Mouse (Mus musculus) intestine, embryonic 16.5 days (tissue): ENCODE results near the gene Lrrn4. TPM values are rescaled to one million over a fixed set of nuclear protein-coding genes. Genes with fewer than 3 reads are reported as not detected.

Experiments used
- ATAC-seq: fragments of 200-750 bp; cut with Nextera tagmentation; 2 replicates; pipeline ENCODE4 v1.8.0; 2017; ENCODE audit warnings: moderate TSS enrichment, moderate library complexity
- H3K27ac ChIP-seq: fragments of 300-500 bp; sonication (generic); 2 replicates; pipeline ENCODE4 v1.5.1; 2014; ENCODE audit warnings: mild to moderate bottlenecking, low read length
- H3K27me3 ChIP-seq: fragments of 300-500 bp; sonication (generic); replicated peaks from 2 replicates; pipeline ENCODE4 v1.6.1; 2014; ENCODE audit warnings: low read length, control low read depth, mixed read lengths; ENCODE audit not compliant: control insufficient read depth, insufficient read depth
- H3K36me3 ChIP-seq: fragments of 300-500 bp; sonication (generic); 2 replicates; pipeline ENCODE4 v1.6.1; 2014; ENCODE audit warnings: low read length, control low read depth; ENCODE audit not compliant: control insufficient read depth, insufficient read depth
- H3K4me1 ChIP-seq: fragments of 300-500 bp; sonication (generic); 2 replicates; pipeline ENCODE4 v1.6.1; 2014; ENCODE audit warnings: low read length, control low read depth, mixed read lengths; ENCODE audit not compliant: control insufficient read depth, insufficient read depth
- H3K4me2 ChIP-seq: fragments of 300-500 bp; sonication (generic); 2 replicates; pipeline ENCODE4 v1.6.1; 2014; ENCODE audit warnings: low read depth, low read length, control low read depth
- H3K4me3 ChIP-seq: fragments of 300-500 bp; sonication (generic); 2 replicates; pipeline ENCODE4 v1.5.1; 2014; ENCODE audit warnings: mild to moderate bottlenecking, low read length
- H3K9ac ChIP-seq: fragments of 300-500 bp; sonication (generic); 2 replicates; pipeline ENCODE4 v1.6.1; 2014; ENCODE audit warnings: low read depth, low read length
- H3K9me3 ChIP-seq: fragments of 300-500 bp; sonication (generic); 2 replicates; pipeline ENCODE4 v1.6.1; 2016; ENCODE audit warnings: low read length, control low read depth; ENCODE audit not compliant: control insufficient read depth
- WGBS: fragments of 180-500 bp; shearing (Covaris S2); extraction: QIAGEN DNeasy Blood & Tissue Kit; methylation state at CpG from one replicate; pipeline ENCODE4 v1.1.7; 2014; 5-methylcytosine and 5-hydroxymethylcytosine counted together
- polyA plus RNA-seq: library from polyadenylated mRNA; unstranded; fragments of >200 nt; fragmentation: Nextera tagmentation; extraction: Ambion mirVana; gene quantifications from 2 replicates; pipeline ENCODE4 v1.2.1, GENCODE M21; 2015

Lrrn4 gene
- polyA plus RNA-seq, 1 experiment from 2014 or later: 7.9 TPM

GRCm38 (mm10) chr2:132860435-132860834 lies 20.3 kb downstream of the Lrrn4 start:
- no peak overlapping the region for H3K4me2 ChIP-seq
- no peak overlapping the region for H3K9ac ChIP-seq
- H3K36me3 ChIP-seq: no peaks in the 10 kb centered on the region
- no peak overlapping the region for H3K4me3 ChIP-seq
- no peak overlapping the region for H3K27ac ChIP-seq
- no peaks in the 10 kb centered on the region for H3K27me3 ChIP-seq
- H3K9me3 ChIP-seq: no peaks in the 10 kb centered on the region
- ATAC-seq: no peak
- H3K4me1 ChIP-seq: no peaks in the 10 kb centered on the region

GRCm38 (mm10) chr2:132856333-132856732 lies 24.4 kb downstream of the Lrrn4 start:
- ATAC-seq: peak; percentile 76
- Histone ChIP-seq H3K27ac (no peak overlapping the region), H3K9me3 (no peaks in the 10 kb centered on the region), H3K4me1 (no peaks in the 10 kb centered on the region), H3K4me2 (no peak overlapping the region), H3K36me3 (no peaks in the 10 kb centered on the region), H3K4me3 (no peak overlapping the region), H3K9ac (no peak overlapping the region), H3K27me3 (no peaks in the 10 kb centered on the region)
- WGBS: 76% methylated on average over 5 of the region's 5 CpGs

GRCm38 (mm10) chr2:132853051-132853450 lies 27.6 kb downstream of the Lrrn4 start:
- H3K4me2 ChIP-seq: no peak overlapping the region
- no peaks in the 10 kb centered on the region for H3K27me3 ChIP-seq
- no peaks in the 10 kb centered on the region for H3K36me3 ChIP-seq
- no peak overlapping the region for H3K9ac ChIP-seq
- H3K4me3 ChIP-seq: no peak overlapping the region
- H3K27ac ChIP-seq: no peak overlapping the region
- H3K4me1 ChIP-seq: peaks cover 4% of the 10 kb centered on the region
- no peaks in the 10 kb centered on the region for H3K9me3 ChIP-seq
- no peak for ATAC-seq
- WGBS: 94% methylated on average over 1 of the region's 1 CpGs

DNA sequence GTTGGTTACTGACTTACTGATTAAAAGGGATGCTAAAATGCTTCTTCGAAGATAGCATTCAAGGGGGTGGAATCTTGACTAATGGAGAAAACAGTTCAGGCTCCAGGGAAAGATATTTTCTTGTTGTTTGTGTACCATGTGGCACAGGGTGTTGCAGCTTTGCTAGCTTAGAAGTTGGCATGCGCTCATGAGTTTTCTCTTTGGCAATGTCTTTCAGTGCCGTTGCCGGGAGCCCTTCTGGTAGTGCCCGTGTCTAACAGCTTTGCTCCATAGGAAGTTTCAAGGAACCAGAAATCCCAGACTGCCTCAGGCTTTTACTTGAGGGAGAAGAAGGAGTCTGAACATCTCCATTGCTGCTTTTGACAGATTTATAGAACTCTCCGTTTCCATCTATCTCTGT lies 31.6 kb downstream of the Lrrn4 start:
- no peaks in the 10 kb centered on the region for H3K27me3 ChIP-seq
- H3K27ac ChIP-seq: no peak overlapping the region
- H3K4me2 ChIP-seq: no peak overlapping the region
- no peak overlapping the region for H3K9ac ChIP-seq
- no peak for ATAC-seq
- H3K9me3 ChIP-seq: no peaks in the 10 kb centered on the region
- no peak overlapping the region for H3K4me3 ChIP-seq
- H3K36me3 ChIP-seq: no peaks in the 10 kb centered on the region
- peaks cover 10% of the 10 kb centered on the region for H3K4me1 ChIP-seq
- 92% methylated on average over 6 of the region's 6 CpGs for WGBS

DNA sequence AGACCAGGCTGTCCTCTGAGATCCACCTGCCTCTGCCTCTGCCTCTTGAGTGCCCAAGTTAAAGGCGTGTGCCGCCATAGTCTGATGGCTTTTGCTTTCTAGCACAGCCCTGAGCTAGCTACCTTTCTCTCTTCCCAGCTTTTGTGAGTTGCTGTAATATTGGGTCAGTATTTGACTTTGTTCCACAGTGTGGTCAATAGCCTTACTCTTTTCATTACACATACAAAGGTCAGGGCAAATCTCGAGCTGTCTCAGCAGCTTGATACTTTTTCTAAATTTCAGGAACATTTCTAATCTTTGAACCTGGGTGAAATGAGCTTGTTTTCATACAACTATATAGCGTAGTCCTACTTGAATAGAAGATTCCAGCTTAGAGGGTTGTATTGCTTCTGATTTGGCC lies 32.3 kb downstream of the Lrrn4 start:
- Histone ChIP-seq H3K27me3 (no peaks in the 10 kb centered on the region), H3K4me3 (peak overlapping the region; percentile 97; the same call in 1 of the 2 replicates), H3K9me3 (no peaks in the 10 kb centered on the region), H3K36me3 (no peaks in the 10 kb centered on the region), H3K4me2 (peak overlapping the region; percentile 60; the same call in 1 of the 2 replicates), H3K27ac (no peak overlapping the region), H3K9ac (no peak overlapping the region), H3K4me1 (peaks cover 10% of the 10 kb centered on the region)
- ATAC-seq: no peak
- 89% methylated on average over 4 of the region's 4 CpGs for WGBS

- Histone ChIP-seq H3K4me3 (peak overlapping the region; percentile 97), H3K9ac (peak overlapping the region; percentile 92), H3K4me1 (peaks cover 10% of the 10 kb centered on the region), H3K36me3 (no peaks in the 10 kb centered on the region), H3K27ac (no peak overlapping the region), H3K9me3 (no peaks in the 10 kb centered on the region), H3K4me2 (peak overlapping the region; percentile 60), H3K27me3 (no peaks in the 10 kb centered on the region)
- WGBS: 31% methylated on average over 7 of the region's 7 CpGs
- peak; percentile 27; the same call in 1 of the 2 replicates for ATAC-seq
These were observed 33.1 kb downstream of the Lrrn4 start for GRCm38 (mm10) chr2:132847581-132847980.

GRCm38 (mm10) chr2:132846407-132847358 lies 34.0 kb downstream of the Lrrn4 start, which contains the start of gene Crls1:
Crls1 (plus strand) TSS chr2:132846666.
- WGBS: under 1% methylated on average over 90 of the region's 96 CpGs
- Histone ChIP-seq H3K36me3 (no peaks in the 10 kb centered on the region), H3K9me3 (no peaks in the 10 kb centered on the region), H3K9ac (peak within 1 kb of the TSS; percentile 92), H3K4me1 (peaks cover 10% of the 10 kb centered on the region), H3K4me2 (peak within 1 kb of the TSS; percentile 60), H3K27ac (peak within 1 kb of the TSS; percentile 92), H3K27me3 (no peaks in the 10 kb centered on the region), H3K4me3 (peak within 1 kb of the TSS; percentile 97)
- ATAC-seq: peak; percentile 91

DNA sequence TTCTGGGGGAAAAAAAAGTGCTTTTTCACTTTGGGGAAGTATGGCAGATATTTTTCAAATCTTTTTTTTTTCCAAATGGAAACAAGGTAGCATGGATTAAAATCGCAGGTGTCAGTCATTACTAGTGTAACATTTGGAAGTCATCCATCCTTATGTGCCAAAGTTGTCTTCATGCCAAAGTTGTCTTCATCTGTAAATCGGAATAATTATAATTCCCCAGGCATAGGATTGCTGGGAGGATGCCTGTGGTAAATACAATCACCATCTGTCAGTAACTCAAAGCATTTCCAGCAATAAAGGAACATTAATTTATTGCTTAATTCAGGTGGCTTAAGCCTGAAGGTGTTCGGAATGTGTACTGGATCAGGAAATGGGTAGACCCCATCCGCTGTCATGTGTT lies 39.6 kb downstream of the Lrrn4 start:
- Histone ChIP-seq H3K36me3 (0 out of 2 replicates have a peak, but pooled peaks cover 5% of the 10 kb centered on the region), H3K9me3 (no peaks in the 10 kb centered on the region), H3K4me2 (no peak overlapping the region), H3K27ac (no peak overlapping the region), H3K27me3 (no peaks in the 10 kb centered on the region), H3K9ac (no peak overlapping the region), H3K4me1 (no peaks in the 10 kb centered on the region), H3K4me3 (no peak overlapping the region)
- WGBS: 95% methylated on average over 4 of the region's 4 CpGs
- ATAC-seq: no peak
